Mouse (Mus musculus) myocyte (in vitro differentiated cells): ENCODE data around the gene Ankrd52.

Source experiments
- MAX ChIP-seq: IDR thresholded peaks from one replicate; pipeline ENCODE4 v1.6.1; 2011; ENCODE audit warnings: low read depth, mild to moderate bottlenecking, control low read depth
- POLR2A ChIP-seq: IDR thresholded peaks from one replicate; pipeline ENCODE4 v1.6.1; 2011; ENCODE audit warnings: low read depth, mild to moderate bottlenecking, control low read depth, moderate library complexity; ENCODE audit not compliant: insufficient read length
- SRF ChIP-seq: IDR thresholded peaks from one replicate; pipeline ENCODE4 v1.6.1; 2011; ENCODE audit warnings: low read depth; ENCODE audit not compliant: control insufficient read depth, insufficient read length

- TF ChIP-seq SRF (no peak), POLR2A (no peak), MAX (no peak)
Measured at GRCm38 (mm10) chr10:128343436-128343835, 33.5 kb upstream of the Ankrd52 start.
